Mouse (Mus musculus): ENCODE results near the gene Tmsb10.
A peak's percentile ranks its signal among the peaks of the same experiment; 100 is the strongest.

Gene Tmsb10

DNA sequence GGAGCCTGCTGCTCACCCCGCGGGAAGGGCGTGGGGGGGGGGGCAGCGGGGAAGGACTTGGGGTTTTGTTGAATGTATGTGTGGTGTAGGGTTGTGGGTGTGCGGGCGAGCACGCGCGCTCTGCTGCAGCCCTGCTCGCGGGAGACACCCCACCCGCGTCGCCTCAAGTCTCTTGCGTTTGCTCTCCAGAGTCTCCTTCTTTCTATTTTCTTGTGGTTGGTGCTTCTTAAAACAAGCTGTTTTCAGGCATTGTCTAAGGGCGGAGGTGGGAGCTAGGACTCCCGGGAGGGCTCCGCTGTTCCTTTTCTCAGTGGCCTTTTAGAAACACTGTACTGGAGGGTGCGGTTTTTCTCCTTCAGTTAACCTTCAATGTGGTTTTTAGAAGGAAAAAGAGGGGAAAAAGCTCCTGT is at the start of gene Tmsb10:
Gene Tmsb10 (minus strand): TSS at position 87 of the 410 bp plus-strand sequence.
- no peak for DNase-seq (ENCODE audit: low spot score in 2 of 2)

DNA sequence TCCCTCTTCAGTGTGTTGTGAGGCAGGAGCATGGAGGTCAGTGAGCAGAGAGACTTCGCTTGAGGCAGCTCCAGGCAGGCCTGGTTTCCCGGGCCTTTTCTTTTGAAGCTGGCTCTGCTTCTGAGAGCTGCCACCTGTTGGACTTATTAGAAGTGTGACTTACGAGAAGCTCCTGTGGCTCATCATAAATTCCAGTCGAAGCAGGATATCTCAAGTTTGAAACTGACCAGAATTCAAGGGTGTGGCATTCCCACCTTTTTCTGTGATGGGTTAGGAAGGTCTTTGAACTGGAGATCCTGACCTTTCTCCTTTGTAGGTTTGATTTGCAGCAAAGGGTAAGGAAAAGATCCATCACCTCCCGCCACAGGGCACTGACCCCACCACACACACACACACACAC is 45.1 kb upstream of the Tmsb10 start:
- DNase-seq (ENCODE audit: low spot score in 2 of 2): no peak

DNA sequence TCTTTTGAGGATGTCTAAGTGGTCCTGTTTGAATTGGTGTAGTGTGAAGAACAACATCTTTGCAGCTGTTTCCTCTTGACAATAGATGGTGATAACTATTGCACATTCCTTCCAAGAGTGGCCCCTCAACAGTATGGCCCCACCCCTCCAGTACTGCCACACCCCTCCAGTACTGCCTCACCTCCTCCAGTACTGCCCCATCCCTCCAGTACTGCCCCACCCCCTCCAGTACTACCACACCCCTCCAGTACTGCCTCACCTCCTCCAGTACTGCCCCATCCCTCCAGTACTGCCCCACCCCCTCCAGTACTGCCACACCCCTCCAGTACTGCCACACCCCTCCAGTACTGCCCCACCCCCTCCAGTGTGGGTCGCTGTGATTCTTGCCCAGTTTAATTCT is 43.8 kb upstream of the Tmsb10 start:
- DNase-seq (ENCODE audit: low spot score in 2 of 2): no peak

DNA sequence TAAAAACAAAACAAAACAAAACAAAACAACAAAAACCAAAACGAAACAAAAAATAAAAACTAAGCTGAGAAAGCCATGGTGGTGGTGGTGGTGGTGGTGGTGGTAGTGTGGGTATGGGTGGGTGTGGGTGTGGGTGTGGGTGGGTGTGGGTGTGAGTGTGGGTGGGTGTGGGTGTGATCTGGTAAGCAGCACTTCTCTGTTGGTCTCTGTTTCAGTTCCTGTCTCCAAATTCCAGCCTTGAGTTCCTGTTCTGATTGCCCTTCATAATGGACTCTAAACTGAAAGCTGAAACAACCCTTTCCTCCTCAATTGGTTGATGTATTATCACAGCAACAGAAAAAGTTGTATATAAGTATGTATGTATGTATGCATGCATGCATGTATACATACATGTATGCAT is 40.3 kb upstream of the Tmsb10 start:
- no peak for DNase-seq (ENCODE audit: low spot score in 2 of 2)

DNA sequence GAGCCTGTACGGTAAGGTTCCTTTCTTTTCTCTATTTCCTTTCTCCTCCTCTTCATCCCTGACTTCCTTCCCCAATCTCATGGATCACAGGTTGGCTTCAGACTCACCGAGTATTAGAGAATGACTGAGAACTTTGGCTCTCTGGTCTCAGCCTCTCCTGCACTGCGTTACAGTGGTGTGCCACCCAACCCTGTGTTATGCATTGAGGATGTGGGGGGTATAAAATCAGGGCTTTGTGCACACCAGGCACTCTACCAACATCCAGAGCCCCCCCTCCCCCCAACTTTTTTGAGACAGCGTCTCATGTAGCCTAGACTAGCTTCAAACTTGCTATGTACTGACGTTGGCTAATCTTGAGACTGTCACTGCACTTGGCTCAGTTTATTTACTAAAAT is 35.1 kb upstream of the Tmsb10 start:
- DNase-seq (ENCODE audit: low spot score in 2 of 2): no peak

DNA sequence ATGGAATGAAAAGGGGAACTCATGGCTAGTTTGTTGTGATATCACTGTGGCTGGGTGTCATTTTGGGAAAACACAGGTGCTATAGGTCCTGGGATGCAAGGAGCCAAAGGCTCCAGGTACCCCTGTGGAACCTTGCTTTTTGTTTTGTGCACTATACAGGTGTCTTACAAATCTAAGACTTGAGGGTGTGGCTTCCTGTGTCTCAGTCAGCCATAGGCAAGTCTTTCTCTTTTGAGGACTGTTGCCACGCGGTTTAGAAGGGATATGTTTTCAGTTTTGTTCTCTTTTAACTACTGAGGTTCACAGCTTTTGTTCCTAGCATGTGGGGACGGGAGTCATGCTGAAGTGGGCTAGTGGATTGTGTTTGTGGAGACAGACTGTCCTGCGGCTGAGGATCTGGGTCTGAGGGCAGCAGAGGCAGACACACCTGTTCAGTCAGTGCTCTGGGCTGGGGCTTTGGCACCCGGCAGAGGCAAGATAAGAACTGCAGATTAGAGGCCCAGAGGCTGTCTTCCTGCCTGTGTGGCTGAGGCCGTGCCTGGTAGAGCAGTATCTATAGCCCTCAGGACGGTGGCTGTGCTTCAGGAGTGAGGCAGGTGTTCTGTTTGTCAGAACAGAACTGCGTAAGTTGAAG is 34.6 kb upstream of the Tmsb10 start:
- no peak for DNase-seq (ENCODE audit: low spot score in 2 of 2)

DNA sequence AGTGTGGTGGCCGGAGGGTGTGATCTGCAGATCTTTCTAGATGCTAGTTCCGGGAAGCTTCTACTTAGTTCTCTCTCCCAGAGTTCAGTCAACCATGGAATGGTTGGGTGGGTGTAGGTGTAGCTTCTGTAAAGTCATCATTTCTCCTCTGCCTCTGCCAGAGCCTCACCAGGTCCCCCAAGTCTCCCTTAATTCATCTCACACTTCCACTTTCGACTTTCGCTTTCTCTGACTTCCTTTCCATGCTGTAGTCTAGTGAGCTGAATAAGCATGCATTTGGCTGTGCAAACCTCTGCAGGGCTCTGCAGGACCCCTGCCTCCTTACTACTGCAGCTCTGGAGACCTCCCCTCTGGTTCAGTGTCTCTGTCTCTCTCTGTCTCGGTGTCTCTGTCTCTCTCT is 31.7 kb upstream of the Tmsb10 start:
- no peak for DNase-seq (ENCODE audit: low spot score in 2 of 2)

DNA sequence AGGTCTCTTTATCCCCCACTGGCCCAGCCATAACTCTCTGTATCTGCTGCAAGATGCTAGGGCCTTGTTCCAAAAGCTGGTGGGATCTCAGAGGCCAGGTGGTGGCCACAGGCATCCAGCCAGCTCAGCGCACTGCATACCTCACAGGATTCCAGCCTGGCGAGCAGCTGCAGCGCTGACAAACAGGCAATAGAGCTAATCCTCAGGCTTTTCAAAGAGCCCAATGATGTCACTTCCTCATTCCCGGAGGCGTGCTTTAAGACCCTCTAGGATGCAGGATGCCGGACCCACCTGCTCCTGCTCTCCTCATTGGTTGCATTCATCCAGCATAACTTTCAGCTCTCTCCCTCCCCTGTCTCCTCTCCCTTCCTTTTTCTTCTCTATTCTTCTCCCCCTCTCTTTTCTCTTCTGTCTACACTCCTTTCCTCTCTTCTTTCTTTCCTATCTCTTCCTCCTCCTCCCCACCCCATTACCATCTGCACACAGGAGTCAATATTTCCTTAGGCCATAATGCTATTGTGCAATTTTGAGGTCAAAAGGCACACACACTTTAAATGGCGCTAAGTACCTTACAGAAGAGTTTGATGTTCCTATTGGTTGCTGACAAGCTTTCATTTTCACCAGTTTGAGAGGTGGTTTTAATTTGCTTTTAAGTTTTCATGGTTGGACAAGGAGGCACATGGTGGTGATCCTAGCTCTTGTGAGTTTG is 30.6 kb upstream of the Tmsb10 start:
- DNase-seq (ENCODE audit: low spot score in 2 of 2): no peak

DNA sequence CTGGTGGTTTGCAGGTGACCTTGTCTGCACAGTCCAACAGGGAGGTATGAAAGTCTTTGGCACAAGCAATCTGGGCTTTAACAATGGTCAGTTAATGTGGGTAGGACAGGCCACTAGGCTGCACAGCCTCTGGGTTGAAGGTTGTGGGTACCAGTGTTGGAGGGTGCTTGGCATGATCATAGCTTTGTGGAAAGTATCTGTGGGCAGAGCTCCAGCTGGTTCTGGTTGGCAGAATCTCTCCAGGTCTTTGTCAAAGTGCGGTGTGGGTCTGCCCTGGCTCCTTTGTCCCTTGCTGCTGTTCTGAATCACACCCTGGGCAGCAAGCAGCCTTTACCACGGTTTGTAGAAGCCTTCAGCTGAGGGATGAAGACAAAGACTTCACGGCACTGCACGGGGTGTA is 24.0 kb upstream of the Tmsb10 start:
- no peak for DNase-seq (ENCODE audit: low spot score in 2 of 2)

DNA sequence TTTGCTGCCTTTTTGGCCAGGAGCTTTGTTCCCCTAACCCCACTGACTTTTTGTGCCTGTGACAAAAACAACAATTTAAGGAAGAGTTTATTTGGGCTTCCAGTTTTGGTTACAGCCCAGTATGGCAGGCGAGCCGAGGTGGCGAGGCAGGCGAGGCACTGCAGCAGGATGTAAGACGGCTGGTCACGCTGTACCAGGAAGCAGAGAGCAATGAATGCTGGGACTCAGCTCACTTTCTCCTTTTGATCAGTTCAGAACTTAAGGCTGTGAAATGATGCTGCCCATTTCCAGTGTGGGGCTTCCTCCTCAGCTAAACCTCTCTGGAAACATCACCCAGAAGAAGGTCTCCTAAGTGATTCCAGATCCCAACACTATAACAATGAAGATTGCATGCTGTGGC is 23.3 kb upstream of the Tmsb10 start:
- no peak for DNase-seq (ENCODE audit: low spot score in 2 of 2)

DNA sequence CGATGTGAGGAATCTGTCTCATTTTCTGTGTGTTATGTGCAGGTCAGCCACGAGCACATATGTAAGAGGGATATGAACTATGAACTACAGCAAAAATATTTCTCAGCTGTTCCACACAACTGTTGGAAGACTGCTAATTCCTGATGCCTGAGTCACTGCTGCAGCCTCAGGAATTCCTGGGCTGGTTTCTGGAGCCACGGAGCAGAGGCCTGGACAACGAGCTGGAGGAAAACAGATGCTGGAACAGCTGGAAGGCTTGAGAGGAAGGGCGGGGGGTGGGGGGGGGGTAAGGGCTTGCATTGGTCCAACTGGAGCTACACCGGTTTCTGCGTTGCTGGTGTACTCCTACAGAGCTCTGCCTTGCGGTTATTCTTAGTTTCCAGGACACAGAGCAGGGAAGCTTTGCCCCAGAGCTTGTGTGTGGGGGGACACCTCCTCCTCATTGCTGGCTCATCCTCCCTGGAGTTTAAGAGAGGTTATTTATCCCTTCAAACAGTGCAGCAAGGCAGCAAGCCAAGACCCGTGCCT is 22.6 kb upstream of the Tmsb10 start:
- no peak for DNase-seq (ENCODE audit: low spot score in 2 of 2)

DNA sequence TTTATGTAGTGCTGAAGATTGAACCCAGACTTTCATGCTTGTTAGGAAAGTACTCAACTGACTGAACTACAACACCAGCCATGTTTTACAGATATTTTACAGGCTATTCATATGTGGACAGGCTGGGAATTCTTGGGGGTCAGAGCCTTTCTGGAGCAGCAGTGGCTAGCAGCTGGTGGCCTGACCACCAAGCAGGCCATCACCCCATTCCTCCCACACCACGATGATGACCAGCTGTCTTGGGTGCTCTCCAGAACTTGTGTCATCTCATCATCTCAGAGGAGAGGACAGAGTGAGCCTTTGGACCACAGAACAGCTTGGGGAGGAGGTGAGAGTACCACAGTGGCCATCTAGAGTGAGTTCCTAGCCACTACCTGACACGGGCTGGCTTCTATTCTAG is 18.3 kb upstream of the Tmsb10 start:
- no peak for DNase-seq (ENCODE audit: low spot score in 2 of 2)

DNA sequence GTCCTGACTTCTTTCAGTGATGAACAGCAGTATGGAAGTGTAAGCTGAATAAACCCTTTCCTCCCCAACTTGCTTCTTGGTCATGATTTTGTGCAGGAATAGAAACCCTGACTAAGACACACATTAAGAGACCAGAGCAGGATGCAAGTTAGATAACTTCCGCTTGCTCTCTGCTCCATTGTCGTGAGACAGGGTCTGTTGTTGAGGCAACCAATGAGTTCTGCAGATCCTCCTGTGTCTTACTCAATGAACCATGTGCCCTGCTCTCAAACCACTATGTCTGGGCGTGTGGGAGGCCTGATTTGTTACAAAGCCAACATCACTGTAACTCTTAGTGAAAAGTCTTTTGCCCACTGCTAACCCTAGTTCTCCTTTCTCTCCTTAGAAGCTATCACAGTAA is 12.5 kb upstream of the Tmsb10 start:
- no peak for DNase-seq (ENCODE audit: low spot score in 2 of 2)

DNA sequence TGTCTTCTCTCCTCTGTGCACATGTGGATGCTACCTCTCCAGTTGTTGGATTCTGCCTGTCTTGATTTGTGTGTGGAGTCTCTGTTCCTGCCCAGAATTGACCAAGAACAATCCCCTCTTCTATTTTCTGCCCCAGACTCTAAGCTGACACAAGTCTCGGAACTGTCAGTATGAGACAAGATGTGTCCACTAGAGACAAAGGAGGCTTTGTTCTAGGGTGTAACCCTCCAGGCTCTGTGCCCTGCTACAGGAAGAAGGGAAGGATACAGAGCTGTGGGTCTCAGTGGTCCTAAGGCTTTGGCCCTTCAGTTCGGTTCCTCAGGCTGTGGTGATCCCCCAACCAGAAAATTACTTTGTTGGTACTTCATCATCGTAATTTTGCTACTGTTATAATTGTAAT is 11.2 kb upstream of the Tmsb10 start:
- DNase-seq (ENCODE audit: low spot score in 2 of 2): no peak

DNA sequence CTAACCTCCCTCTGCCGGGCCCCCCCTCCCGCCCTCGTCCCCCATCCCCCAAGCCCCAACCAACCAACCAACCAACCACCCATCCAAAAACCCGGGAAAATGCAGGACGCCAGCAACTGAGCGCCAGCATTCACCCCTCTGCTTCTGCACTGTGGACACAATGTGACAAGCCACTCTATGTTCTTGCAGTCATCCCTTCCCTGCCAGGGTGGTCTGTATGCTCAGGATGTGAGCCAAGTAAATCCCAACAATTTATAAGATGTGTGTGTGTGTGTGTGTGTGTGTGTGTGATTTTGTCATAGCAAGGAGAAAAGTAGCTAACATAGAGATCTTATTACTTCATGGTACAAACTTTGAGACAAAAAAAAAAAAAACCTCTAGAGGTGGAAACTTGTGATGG is 6.7 kb upstream of the Tmsb10 start:
- DNase-seq (ENCODE audit: low spot score in 2 of 2): no peak

DNA sequence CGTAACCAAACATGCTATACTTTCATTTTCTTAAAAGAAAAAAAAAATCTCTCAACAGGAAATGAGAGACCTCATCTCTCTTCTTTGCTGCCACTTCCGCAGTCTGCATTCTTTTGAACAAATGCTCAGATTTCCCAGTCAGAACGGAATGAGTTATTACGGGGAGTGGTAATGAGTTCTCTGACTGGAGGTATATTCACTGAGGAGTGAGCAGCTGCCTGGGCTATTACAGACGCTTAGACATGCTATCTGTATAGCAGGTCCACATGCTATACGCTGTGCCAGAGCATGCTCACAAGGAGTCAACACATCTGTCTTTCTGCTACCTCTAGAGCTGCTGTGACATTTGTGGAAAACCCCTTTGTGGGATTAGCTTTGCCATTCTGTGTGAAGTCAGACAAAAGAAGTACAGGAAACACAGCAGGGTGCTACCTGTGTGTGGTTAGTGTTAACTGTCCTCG is 3.8 kb upstream of the Tmsb10 start:
- no peak for DNase-seq (ENCODE audit: low spot score in 2 of 2)

DNA sequence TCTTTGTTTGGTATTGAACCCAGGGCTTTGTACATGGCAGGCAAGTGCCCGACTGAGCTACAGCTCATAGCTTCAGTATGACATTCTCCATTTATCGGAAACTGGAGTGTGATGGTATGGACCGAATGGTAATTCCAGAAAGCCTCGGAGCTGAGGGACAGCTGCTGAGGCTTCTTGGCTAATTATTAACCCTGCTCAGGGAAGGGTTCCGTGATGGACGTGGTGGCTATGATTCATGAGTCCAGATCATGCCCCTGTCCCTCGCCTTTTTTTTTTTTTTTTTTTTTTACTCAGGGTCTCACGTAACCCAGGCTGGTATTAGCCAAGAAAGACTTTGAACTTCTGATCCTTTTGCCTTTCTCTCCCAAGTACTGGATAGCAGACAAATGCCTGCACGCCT is 3.1 kb upstream of the Tmsb10 start:
- no peak for DNase-seq (ENCODE audit: low spot score in 2 of 2)

DNA sequence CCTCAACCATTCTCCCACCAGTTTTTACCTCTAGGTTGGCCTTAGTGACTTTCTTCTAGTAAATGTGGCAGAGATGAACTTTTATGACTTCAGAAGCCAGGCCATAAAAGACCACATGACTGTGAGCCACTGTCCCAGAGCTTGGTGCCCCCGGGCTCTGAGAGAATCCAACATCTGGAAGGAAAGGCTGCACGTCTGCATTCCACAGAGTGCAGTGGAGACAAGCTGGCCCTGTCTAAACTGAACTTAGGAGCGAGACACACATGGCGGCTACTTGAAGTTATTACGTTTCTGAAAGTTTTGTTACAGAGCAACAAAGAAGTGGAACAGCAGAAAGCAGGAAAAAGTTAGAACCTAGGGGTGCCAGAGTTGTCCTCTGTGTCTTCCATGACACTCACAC is 2.1 kb upstream of the Tmsb10 start:
- no peak for DNase-seq (ENCODE audit: low spot score in 2 of 2)

DNA sequence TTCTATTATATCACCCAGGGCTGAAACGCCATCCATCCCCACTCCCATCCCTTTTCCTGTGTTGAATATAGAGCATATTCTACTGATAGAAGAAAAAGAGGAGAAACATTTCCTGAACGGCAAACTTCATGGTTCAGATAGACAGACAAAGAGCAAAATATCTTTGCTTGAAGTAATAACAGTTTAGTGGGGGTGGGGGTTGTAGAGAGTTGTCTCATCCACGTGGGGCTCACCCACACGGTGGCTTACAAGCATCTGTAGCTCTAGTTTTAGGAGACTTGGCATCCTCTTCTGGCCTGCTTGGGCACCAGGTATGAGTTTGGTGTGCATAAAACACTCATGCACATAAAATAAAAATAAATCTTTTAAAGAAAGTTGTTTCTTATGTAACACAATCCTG is 627 bp upstream of the Tmsb10 start:
- DNase-seq (ENCODE audit: low spot score in 2 of 2): no peak

DNA sequence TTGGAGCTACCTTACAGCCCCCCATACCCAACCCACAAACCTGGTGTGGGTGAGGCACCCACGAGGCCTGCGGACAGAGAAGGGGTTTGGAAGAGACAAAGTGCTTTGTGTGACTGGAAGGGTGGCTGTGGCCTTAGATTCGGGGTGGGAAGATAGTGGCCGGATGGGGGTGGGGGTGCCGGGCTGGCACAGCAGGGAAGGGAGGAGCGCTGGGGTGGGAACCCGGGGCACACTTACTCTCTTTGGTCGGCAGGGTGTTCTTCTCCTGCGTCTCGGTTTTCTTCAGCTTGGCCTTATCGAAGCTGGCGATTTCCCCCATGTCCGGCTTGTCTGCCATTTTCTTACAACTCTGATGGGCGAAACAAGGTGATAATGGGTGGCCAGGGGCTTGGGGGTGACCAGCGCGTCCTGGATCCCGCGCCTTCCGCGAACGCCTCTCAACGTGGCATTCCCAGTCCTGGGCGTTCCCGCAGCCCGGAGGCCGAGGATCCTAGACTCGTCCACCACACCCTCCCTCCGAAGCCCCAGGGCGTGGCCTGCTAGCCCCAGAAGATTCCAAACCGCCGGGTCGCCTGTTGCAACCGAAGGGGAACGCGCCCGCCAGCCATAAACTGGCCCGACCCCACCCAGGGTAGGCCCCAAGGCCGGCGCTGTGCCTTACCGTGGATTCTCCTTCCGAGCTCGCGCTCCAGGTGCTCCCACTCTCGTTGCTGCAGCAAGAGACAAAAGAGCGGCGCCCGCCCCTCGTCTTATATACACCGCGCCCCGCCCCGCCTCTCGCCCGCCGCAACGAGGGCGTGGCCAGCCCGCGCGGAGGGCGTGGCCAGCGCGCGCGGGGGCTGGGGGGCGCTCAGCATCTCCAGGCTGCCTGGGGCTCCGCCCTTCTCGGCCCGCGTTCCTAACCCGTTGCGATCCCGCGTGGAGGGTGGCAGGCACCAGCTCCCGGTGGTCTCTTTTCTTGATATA is 589 bp downstream of the Tmsb10 start:
- peak; percentile 74 to 81 for DNase-seq (ENCODE audit: low spot score in 2 of 2)

DNA sequence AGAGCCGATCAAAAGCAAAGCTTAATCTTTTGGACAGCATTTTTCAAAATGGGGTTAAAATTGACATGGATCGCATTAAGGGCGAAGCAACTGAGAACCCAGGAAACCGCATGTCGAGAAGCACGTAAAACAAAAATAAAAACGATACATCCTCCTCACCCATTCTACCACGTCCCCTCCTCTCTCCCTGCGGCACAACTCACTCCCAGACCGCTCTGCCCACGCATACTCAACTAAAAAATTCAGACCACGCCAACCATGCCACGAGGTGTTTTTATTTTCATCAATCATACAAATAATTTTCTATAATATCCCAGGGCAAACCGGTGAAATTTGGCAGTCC is 1.5 kb downstream of the Tmsb10 start:
- DNase-seq (ENCODE audit: low spot score in 2 of 2): no peak

All from frontal cortex, postnatal 14 days (tissue).